Mouse (Mus musculus): Measurements from ENCODE around the gene Gm49354.
"Not testable (repeated sequence)": the region's sequence is repeated elsewhere in the genome, so short reads cannot be mapped to it uniquely, and the experiment has no call there.

The Gm49354 gene

GRCm38 (mm10) chr13:59711984-59712383, 70.1 kb downstream of the Gm49354 start, which contains the start of gene Spata31d1b:
Spata31d1b (plus strand) TSS chr13:59712284.
- DNase-seq (ENCODE audit: extremely low read depth, low read depth) = not testable (repeated sequence)

- no peak for DNase-seq (ENCODE audit: extremely low read depth, low read depth)
These were observed 71.8 kb downstream of the Gm49354 start, which contains the start of gene Spata31d1a for GRCm38 (mm10) chr13:59710230-59710629. Spata31d1a (minus strand) TSS chr13:59710330.

All from MEL-GATA-1-ER (cell line).